Mouse (Mus musculus) stomach, postnatal 0 days (tissue): ENCODE results near the gene Cpne1.

ENCODE experiments used
- CTCF ChIP-seq: IDR thresholded peaks from 2 replicates; pipeline ENCODE4 v1.5.1; 2016; ENCODE audit warnings: antibody characterized with exemption, low read depth, mild to moderate bottlenecking, moderate library complexity
- EP300 ChIP-seq: optimal IDR thresholded peaks from 2 replicates; pipeline ENCODE3; 2016; ENCODE audit warnings: antibody characterized with exemption

GRCm38 (mm10) chr2:156119566-156119965, 7.8 kb upstream of the Cpne1 start:
- no peak for TF ChIP-seq CTCF
- no peak for TF ChIP-seq EP300
